Mouse (Mus musculus): Measurements from ENCODE around the gene 2310011J03Rik.

DNA sequence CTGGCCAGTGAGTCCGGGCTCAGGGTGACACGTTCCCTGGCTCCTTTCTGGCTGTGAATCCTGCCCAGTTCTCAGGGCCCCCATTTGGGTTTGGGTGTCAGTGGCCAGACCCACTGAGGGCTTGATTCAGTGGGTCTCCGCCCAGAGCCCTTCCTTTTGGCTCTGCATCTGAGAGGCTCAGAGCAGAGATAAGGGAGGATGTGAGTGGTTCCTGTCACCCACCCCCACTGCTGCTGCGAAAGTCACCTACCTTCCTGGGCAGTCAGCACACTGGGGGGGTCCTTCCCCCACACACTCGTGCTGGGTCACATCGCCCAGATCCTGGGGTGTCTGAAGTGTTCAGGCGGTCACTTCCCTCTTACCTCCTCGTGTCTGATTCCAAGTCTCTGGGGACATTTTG, 32.4 kb upstream of the 2310011J03Rik start:
- TF ChIP-seq CTCF (IDR thresholded peaks at IDR 0.05; ENCODE audit: low read depth, low read length), result no peak
- no peak for TF ChIP-seq POLR2A (IDR thresholded peaks at IDR 0.05; ENCODE audit: insufficient read depth, low read length)

Data from ES-Bruce4 (cell line).